Mouse (Mus musculus): ENCODE measurements around the gene Adcy4.

- TF ChIP-seq CTCF (IDR thresholded peaks at IDR 0.05), result 0 out of 2 replicates have a peak, but pooled peaks have one; percentile 8
- TF ChIP-seq EP300 (IDR thresholded peaks at IDR 0.05), result 0 out of 2 replicates have a peak, but pooled peaks have one; percentile 49
Measured at GRCm38 (mm10) chr14:55783171-55783957, 531 bp downstream of the Adcy4 start.

Measured in lung, postnatal 0 days (tissue).